Mouse (Mus musculus) E14TG2a.4 (cell line): ENCODE measurements around the gene D2hgdh.

Experiments used
- CTCF ChIP-seq: conservative IDR thresholded peaks from 2 replicates; pipeline ENCODE4 v1.5.1; 2014; ENCODE audit warnings: low read length
- NANOG ChIP-seq: IDR thresholded peaks from 2 replicates; pipeline ENCODE4 v1.6.1; 2014; ENCODE audit warnings: borderline replicate concordance, low read length, mixed read lengths

DNA sequence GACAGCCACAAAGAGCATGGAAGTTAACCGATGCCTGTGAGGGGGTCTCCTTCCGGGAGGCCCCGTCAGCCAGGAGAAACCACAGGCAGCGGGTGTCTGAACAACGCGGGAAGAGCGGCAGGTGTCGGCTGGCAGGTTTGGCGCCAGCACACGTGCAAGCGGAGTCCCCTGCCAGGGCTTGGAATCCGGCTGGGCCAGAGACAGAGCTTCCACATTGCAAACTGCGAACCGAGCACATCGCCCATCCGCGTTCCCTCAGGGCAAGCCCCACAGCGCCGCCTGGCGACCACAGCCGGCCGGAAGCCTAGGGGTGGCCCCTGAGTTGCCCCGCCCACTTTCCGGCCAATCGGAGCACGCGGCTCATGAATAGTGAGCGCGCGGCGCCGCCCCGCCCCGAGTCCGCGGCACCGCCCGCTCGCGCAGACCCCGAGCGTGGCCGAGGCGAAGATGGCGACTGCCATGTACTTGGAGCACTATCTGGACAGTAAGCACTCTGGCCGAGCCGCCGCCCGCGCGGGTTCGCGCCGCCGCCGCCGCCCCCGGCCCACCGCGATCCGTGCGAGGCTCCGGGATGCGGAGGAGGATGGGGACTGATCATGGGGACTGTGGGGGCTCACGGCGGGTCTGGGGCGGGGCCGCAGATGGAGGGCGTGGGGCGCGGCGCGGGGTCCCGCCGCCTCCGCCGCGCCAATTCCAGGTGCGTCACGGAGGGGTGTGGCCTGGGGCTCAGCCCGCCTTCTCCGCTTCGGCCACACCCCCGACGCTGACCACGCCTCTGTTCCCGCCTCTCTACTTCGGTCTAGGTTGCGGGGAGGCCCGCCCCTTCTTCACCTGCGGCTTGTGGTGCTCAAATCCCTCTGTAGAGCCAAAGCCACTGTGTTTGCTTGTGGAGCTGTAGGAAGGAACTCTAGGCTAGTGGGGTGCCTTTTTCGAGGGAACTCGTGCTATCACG lies 20.9 kb upstream of the D2hgdh start, which contains the start of gene Ing5:
- TF ChIP-seq CTCF (0 out of 2 replicates have a peak, but pooled peaks have one; percentile 23), NANOG (no peak)
